Mouse (Mus musculus) lung, adult 2 months (tissue): ENCODE measurements around the gene Srp68.

Experiments used
- CTCF ChIP-seq: fragments of 200-500 bp; IDR thresholded peaks from 2 replicates; pipeline ENCODE4 v1.5.1; 2011; ENCODE audit warnings: mild to moderate bottlenecking, low read length, control low read depth; ENCODE audit not compliant: insufficient read depth
- POLR2A ChIP-seq: fragments of 200-500 bp; IDR thresholded peaks from 2 replicates; pipeline ENCODE4 v1.6.1; 2011; ENCODE audit warnings: low read depth, mild to moderate bottlenecking, control low read depth, low read length, borderline replicate concordance; ENCODE audit errors: extremely low read depth

GRCm38 (mm10) chr11:116285770-116286191, 11.8 kb upstream of the Srp68 start:
- no peak for TF ChIP-seq CTCF
- no peak for TF ChIP-seq POLR2A
